ENCODE assay signal across 25 mouse cellular contexts in the genomic region with DNA sequence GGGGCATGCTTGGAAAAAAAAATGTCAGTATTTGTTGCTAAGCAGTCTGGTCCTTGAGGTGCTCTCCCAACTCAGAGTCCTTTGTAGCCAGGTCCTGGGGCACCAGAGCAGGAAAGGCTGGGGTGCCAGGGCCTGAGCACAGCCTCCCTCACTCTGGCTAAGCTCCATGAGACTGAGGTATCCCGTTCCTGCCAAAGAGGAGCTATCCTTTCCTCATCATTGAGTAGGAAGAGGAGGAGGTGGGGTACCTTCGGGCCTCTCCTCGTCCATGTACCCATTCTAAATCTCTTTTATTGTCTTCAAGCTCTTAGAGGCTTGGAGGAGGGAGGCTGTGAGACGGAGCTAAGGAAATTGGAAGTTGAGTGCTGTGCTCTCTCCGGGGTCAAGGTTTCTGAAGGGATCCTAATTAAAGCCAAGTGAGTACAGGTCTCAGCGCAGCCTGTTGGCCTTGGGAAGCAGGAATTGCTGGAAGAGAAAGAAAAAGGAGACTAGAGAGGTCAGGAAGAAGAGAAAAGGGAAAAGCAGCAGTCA.
DNase-seq lines count a peak whose midpoint lies in the region; ATAC-seq and TF ChIP-seq lines count a peak whose summit lies in the region.
"Had no signal": no experiment of that assay in that cellular context is flagged by ENCODE, and none has a peak within 500 bp of the region (broad histone marks: within the 10 kb centered on the region; RNA-seq: fewer than 3 reads in every experiment).

No protein-coding gene starts in this region.

- no peak for DNase-seq in CH12.LX (ENCODE audit: extremely low read depth)
- DNase-seq in embryonic facial prominence, embryonic 10.5 days (ENCODE audit: low spot score) = peak; percentile 42
- peak; percentile 71 for DNase-seq in fat pad, adult 2 months (ENCODE audit: extremely low read depth, low read depth, low spot score)
- no peak for DNase-seq in limb, embryonic 14.5 days (ENCODE audit: low spot score)
- DNase-seq in lung, postnatal 36 days = no peak
- no peak for DNase-seq in left cerebral cortex, adult 8-10 months (ENCODE audit: low spot score in 2 of 2)
- DNase-seq in adrenal gland, adult 2 months = no peak
- DNase-seq: adrenal gland, postnatal 25 days; cerebellum, adult 11 months; cerebellum, postnatal 10 days; gastrocnemius, postnatal 14 days; layer of hippocampus, adult 9-11 months; liver; liver, postnatal 0 days; lung, postnatal 10 days; midbrain, embryonic 14.5 days; right cerebral cortex, adult 18-20 months; thymus, adult 2 months had no signal

- H3K79me2 ChIP-seq in CH12.LX (replicated peaks; ENCODE audit: control insufficient read depth, extremely low read depth, insufficient read depth, poor library complexity, severe bottlenecking) = no peaks in the 10 kb centered on the region

- dilution Hi-C loops in CH12.LX (cut with MboI; ENCODE audit: extremely low pct_ligation_motif_present, extremely low pct_unique_long_range_greater_than_20kb, low sequenced_read_pairs) = no loop called here

- no peak for ATAC-seq in limb, embryonic 14.5 days (ENCODE audit: low FRiP score, low read depth)
- ATAC-seq: inflammation-experienced regulatory T-cells, adult 6 months; liver, postnatal 0 days; Patski had no signal

- no peaks in the 10 kb centered on the region for H3K36me3 ChIP-seq in CH12.LX (replicated peaks in 1 of 2; ENCODE audit: control insufficient read depth in 1 of 2, insufficient read depth in 1 of 2, low read length in 1 of 2)
- no peaks in the 10 kb centered on the region for H3K36me3 ChIP-seq in embryonic facial prominence, embryonic 10.5 days (replicated peaks)
- H3K36me3 ChIP-seq in limb, embryonic 14.5 days (ENCODE audit: control insufficient read depth, insufficient read depth, low read length) = no peaks in the 10 kb centered on the region
- H3K36me3 ChIP-seq: kidney, embryonic 15.5 days; neural tube, embryonic 13.5 days had no signal

- peaks cover 31% of the 10 kb centered on the region for H3K27me3 ChIP-seq in CH12.LX (replicated peaks)
- 0 out of 2 replicates have a peak, but pooled peaks cover 4% of the 10 kb centered on the region for H3K27me3 ChIP-seq in embryonic facial prominence, embryonic 10.5 days (replicated peaks; ENCODE audit: low read depth, poor library complexity, severe bottlenecking)
- no peaks in the 10 kb centered on the region for H3K27me3 ChIP-seq in limb, embryonic 14.5 days (ENCODE audit: control insufficient read depth, insufficient read depth, low read length)
- H3K27me3 ChIP-seq: kidney, embryonic 15.5 days; neural tube, embryonic 13.5 days had no signal

- no peak for TF ChIP-seq EP300 in CH12.LX (IDR thresholded peaks at IDR 0.05; ENCODE audit: low read length)

- no peak for TF ChIP-seq CTCF in CH12.LX (conservative IDR thresholded peaks at IDR 0.05 in 1 of 2, IDR thresholded peaks at IDR 0.05 in 1 of 2; ENCODE audit: low read depth in 2 of 2, low read length in 2 of 2)

- no peak overlapping the region for H3K4me3 ChIP-seq in CH12.LX (replicated peaks in 1 of 3; ENCODE audit: low read depth in 2 of 3, low read length in 2 of 3, poor library complexity in 1 of 3)
- H3K4me3 ChIP-seq in embryonic facial prominence, embryonic 10.5 days = no peak overlapping the region
- H3K4me3 ChIP-seq in limb, embryonic 14.5 days (replicated peaks; ENCODE audit: low read length) = no peak overlapping the region
- H3K4me3 ChIP-seq: erythroblast, embryonic 14.5 days; kidney, embryonic 15.5 days; left cerebral cortex, adult 2 months; megakaryocyte, embryonic 14.5 days; neural tube, embryonic 13.5 days had no signal

- TF ChIP-seq RAD21 in CH12.LX (IDR thresholded peaks at IDR 0.05; ENCODE audit: low read depth, low read length) = no peak

- in situ Hi-C loops in CH12.LX (cut with MboI; ENCODE audit: low pct_ligation_motif_present, low pct_unique_long_range_greater_than_20kb, low sequenced_read_pairs) = no loop called here

- H3K4me2 ChIP-seq in CH12.LX (ENCODE audit: insufficient read depth, low read depth, poor library complexity, severe bottlenecking) = peak overlapping the region; percentile 22; the same call in 1 of the 2 replicates
- no peak overlapping the region for H3K4me2 ChIP-seq in limb, embryonic 14.5 days (replicated peaks; ENCODE audit: low read depth, low read length, severe bottlenecking)
- H3K4me2 ChIP-seq: kidney, embryonic 15.5 days; neural tube, embryonic 13.5 days had no signal

- WGBS in embryonic facial prominence, embryonic 10.5 days = 51% methylated on average over 6 of the region's 6 CpGs
- WGBS in limb, embryonic 14.5 days = 30% methylated on average over 6 of the region's 6 CpGs

- no peak overlapping the region for H3K9ac ChIP-seq in CH12.LX (ENCODE audit: insufficient read depth, low read depth)
- H3K9ac ChIP-seq in limb, embryonic 14.5 days (ENCODE audit: low read depth, low read length, severe bottlenecking) = no peak overlapping the region
- H3K9ac ChIP-seq: kidney, embryonic 15.5 days; liver, postnatal 0 days; neural tube, embryonic 13.5 days had no signal

- no peak overlapping the region for H3K27ac ChIP-seq in CH12.LX (ENCODE audit: insufficient read depth, low read depth)
- H3K27ac ChIP-seq in embryonic facial prominence, embryonic 10.5 days (replicated peaks) = peak overlapping the region; percentile 71
- peak overlapping the region; percentile 81 for H3K27ac ChIP-seq in limb, embryonic 14.5 days (replicated peaks; ENCODE audit: low read depth, low read length)
- H3K27ac ChIP-seq: kidney, embryonic 15.5 days; left cerebral cortex, adult 2 months had no signal

- H3K4me1 ChIP-seq in CH12.LX (ENCODE audit: control insufficient read depth in 1 of 2, insufficient read depth in 2 of 2) = 0 out of 4 replicates have a peak, but pooled peaks cover 0 to 3% of the 10 kb centered on the region in 2 experiments
- H3K4me1 ChIP-seq in embryonic facial prominence, embryonic 10.5 days = peaks cover 39% of the 10 kb centered on the region
- H3K4me1 ChIP-seq in limb, embryonic 14.5 days (ENCODE audit: control insufficient read depth, insufficient read depth, low read length) = peaks cover 45% of the 10 kb centered on the region
- H3K4me1 ChIP-seq: megakaryocyte, embryonic 14.5 days had no signal

- H3K9me3 ChIP-seq in CH12.LX (replicated peaks; ENCODE audit: low read length) = no peaks in the 10 kb centered on the region
- 0 out of 2 replicates have a peak, but pooled peaks cover 3% of the 10 kb centered on the region for H3K9me3 ChIP-seq in embryonic facial prominence, embryonic 10.5 days
- H3K9me3 ChIP-seq in limb, embryonic 14.5 days (ENCODE audit: control insufficient read depth, low read length) = no peaks in the 10 kb centered on the region
- H3K9me3 ChIP-seq: kidney, embryonic 15.5 days; neural tube, embryonic 13.5 days had no signal

- TF ChIP-seq POLR2A in CH12.LX (IDR thresholded peaks at IDR 0.05; ENCODE audit: low read depth, low read length) = no peak
- TF ChIP-seq POLR2A in limb, embryonic 14.5 days (IDR thresholded peaks at IDR 0.05; ENCODE audit: borderline replicate concordance, extremely low read depth, insufficient read depth, insufficient read length) = no peak

TF ChIP-seq in CH12.LX, 34 proteins besides CTCF, POLR2A, EP300 and RAD21:
- TF ChIP-seq ZC3H11A (IDR thresholded peaks at IDR 0.05; ENCODE audit: low read depth, low read length) = no peak
- no peak for TF ChIP-seq SIN3A (IDR thresholded peaks at IDR 0.05; ENCODE audit: low read length)
- TF ChIP-seq CHD2 (IDR thresholded peaks at IDR 0.05; ENCODE audit: low read length) = no peak
- TF ChIP-seq JUN (IDR thresholded peaks at IDR 0.05; ENCODE audit: insufficient read depth, low read depth, low read length) = no peak
- no peak for TF ChIP-seq JUND (conservative IDR thresholded peaks at IDR 0.05; ENCODE audit: low read depth, low read length)
- TF ChIP-seq ELF1 (IDR thresholded peaks at IDR 0.05; ENCODE audit: low read depth, low read length) = no peak
- no peak for TF ChIP-seq PAX5 (IDR thresholded peaks at IDR 0.05; ENCODE audit: low read length)
- no peak for TF ChIP-seq ZMIZ1 (IDR thresholded peaks at IDR 0.05; ENCODE audit: low read depth, low read length)
TF ChIP-seq in CH12.LX: peak in this region for 0.

Comparison
In these comparisons a context has a peak if more than half of its experiments do, and no peak if none do; other contexts are left out.
1. DNase-seq: peak in embryonic facial prominence, embryonic 10.5 days (single experiment) and fat pad, adult 2 months (single experiment); none in CH12.LX (single experiment), limb, embryonic 14.5 days (single experiment), lung, postnatal 36 days (single experiment), left cerebral cortex, adult 8-10 months (0 of 2) and adrenal gland, adult 2 months (single experiment).